Mouse (Mus musculus): ENCODE measurements around the gene Trim28. TPM values are rescaled to one million over a fixed set of nuclear protein-coding genes. Genes with fewer than 3 reads are reported as not detected.
A peak's percentile ranks its signal among the peaks of the same experiment; 100 is the strongest.

The Trim28 gene
- polyA plus RNA-seq, 1 experiment from 2014 or later = 414 TPM

- Histone ChIP-seq H3K4me1 (replicated peaks; ENCODE audit: control insufficient read depth, insufficient read depth, low read length) (peaks cover 14% of the 10 kb centered on the region), H3K27me3 (replicated peaks; ENCODE audit: control insufficient read depth, insufficient read depth, low read length) (no peaks in the 10 kb centered on the region), H3K4me2 (ENCODE audit: low read length) (peak overlapping the region; percentile 86), H3K27ac (ENCODE audit: low read depth) (peak overlapping the region; percentile 85), H3K9me3 (ENCODE audit: control insufficient read depth, low read length) (no peaks in the 10 kb centered on the region), H3K9ac (ENCODE audit: low read length) (peak overlapping the region; percentile 89), H3K36me3 (ENCODE audit: control insufficient read depth, insufficient read depth, low read length) (peaks cover 27% of the 10 kb centered on the region), H3K4me3 (ENCODE audit: low read depth, low read length) (peak overlapping the region; percentile 89)
- peak; percentile 80 for ATAC-seq (replicated peaks; ENCODE audit: low FRiP score, low TSS enrichment, low read depth)
- peak; percentile 81 for DNase-seq (ENCODE audit: low spot score)
- under 1% methylated on average over 25 of the region's 29 CpGs for WGBS
Observed at GRCm38 (mm10) chr7:12966104-12966845, 32.6 kb upstream of the Trim28 start.

DNA sequence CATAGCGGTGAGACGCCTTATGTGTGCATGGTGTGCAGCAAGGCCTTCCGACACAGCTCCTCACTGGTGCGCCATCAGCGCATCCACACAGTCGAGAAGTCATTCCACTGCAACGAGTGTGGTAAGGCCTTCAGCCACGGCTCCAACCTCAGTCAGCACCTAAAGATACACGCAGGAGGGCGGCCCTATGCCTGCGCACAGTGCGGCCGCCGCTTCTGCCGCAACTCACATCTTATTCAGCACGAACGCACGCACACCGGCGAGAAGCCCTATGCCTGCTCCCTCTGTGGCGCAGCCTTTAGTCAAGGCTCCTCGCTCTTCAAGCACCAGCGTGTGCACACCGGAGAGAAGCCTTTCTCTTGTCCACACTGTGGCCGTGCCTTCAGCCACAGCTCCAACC, 28.0 kb upstream of the Trim28 start:
- 95% methylated on average over 25 of the region's 25 CpGs for WGBS
- ATAC-seq (replicated peaks; ENCODE audit: low FRiP score, low TSS enrichment, low read depth) = no peak
- no peak overlapping the region for H3K9ac ChIP-seq (ENCODE audit: low read length)
- H3K4me1 ChIP-seq (replicated peaks; ENCODE audit: control insufficient read depth, insufficient read depth, low read length) = peaks cover 9% of the 10 kb centered on the region
- no peak overlapping the region for H3K4me3 ChIP-seq (ENCODE audit: low read depth, low read length)
- H3K27me3 ChIP-seq (replicated peaks; ENCODE audit: control insufficient read depth, insufficient read depth, low read length) = no peaks in the 10 kb centered on the region
- no peaks in the 10 kb centered on the region for H3K9me3 ChIP-seq (ENCODE audit: control insufficient read depth, low read length)
- DNase-seq (ENCODE audit: low spot score) = no peak
- H3K36me3 ChIP-seq (ENCODE audit: control insufficient read depth, insufficient read depth, low read length) = peaks cover 40% of the 10 kb centered on the region
- H3K27ac ChIP-seq (ENCODE audit: low read depth) = no peak overlapping the region
- no peak overlapping the region for H3K4me2 ChIP-seq (ENCODE audit: low read length)

DNA sequence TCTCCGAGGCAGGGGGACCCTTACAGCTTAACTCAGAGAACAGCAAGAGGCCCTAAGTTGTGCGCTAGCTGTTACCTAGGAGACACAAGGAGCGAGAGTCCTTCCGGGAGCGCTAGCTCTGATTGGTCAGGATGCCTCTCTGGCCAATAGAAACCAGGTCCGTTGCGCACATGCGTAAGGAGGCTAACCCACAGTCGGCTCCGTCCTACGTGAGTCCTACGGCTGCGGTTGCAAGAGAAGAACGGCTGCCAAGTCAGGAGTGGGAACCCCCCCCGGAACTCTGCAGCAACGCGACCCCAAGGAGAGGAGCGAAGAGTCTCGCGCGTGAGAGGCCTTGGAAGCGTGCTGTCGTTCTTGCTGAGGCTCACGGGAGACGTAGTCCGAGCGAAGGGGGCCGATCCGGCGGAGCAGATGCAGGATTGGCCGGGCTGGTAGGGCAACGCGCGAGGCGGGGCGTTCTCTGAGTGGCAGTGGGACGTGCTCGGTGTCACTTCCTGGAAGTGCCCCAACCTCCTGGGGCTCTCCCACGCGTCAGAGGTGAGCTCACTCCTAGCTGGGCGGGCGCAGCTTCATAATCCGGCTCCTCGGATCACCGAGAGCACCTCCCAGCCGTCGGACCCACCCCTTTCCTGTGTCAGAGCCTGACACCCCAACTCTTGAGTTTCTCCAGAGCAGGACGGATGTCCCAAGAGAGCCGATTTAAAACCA, 21.1 kb upstream of the Trim28 start, which contains the start of gene Zfp446:
TSS of gene Zfp446 (plus strand) at position 167 of the 708 bp plus-strand sequence.
- Histone ChIP-seq H3K27ac (ENCODE audit: low read depth) (peak within 1 kb of the TSS; percentile 95), H3K4me2 (ENCODE audit: low read length) (peak within 1 kb of the TSS; percentile 60), H3K9me3 (ENCODE audit: control insufficient read depth, low read length) (no peaks in the 10 kb centered on the region), H3K4me3 (ENCODE audit: low read depth, low read length) (peak within 1 kb of the TSS; percentile 73), H3K27me3 (replicated peaks; ENCODE audit: control insufficient read depth, insufficient read depth, low read length) (no peaks in the 10 kb centered on the region), H3K36me3 (ENCODE audit: control insufficient read depth, insufficient read depth, low read length) (peaks cover 10% of the 10 kb centered on the region), H3K4me1 (replicated peaks; ENCODE audit: control insufficient read depth, insufficient read depth, low read length) (peaks cover 16% of the 10 kb centered on the region; the same call in 1 of the 2 replicates), H3K9ac (ENCODE audit: low read length) (peak within 1 kb of the TSS; percentile 70)
- WGBS = under 1% methylated on average over 49 of the region's 49 CpGs
- ATAC-seq (replicated peaks; ENCODE audit: low FRiP score, low TSS enrichment, low read depth) (peak; percentile 99), DNase-seq (ENCODE audit: low spot score) (peak; percentile 99)

DNA sequence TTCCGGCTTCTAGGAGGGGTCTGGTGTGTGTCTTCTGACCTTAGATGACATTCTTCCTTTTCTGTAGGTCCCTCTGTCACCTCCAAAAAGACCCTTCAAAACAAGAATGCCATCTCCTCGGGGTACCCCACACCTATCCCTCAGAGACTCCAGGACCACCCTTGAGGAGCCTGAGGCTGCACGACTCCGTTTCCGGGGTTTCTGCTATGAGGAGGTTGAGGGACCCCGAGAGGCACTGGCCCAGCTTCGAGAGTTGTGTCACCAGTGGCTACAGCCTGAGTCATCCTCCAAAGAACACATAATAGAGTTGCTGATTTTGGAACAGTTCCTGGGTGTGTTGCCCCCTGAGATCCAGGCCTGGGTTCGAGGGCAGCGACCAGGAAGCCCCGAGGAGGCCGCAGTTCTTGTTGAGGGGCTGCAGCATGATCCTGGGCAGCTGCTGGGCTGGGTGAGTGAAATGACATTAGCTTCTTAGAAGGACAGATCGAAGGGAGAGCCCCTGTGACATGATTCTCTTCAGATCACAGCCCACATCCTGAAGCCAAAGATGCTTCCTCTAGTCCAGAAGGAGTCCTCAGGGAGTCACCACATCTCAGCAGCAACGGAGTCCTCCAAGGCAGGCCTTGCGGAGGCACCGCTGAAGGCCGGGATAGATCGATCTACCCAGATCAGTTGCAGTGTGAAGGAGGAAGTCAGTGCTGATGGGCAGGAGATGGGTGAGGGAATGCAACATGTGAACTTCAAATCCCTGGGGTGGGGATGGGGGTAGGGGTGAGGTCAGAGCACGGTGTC, 19.8 kb upstream of the Trim28 start:
- peak overlapping the region; percentile 70; the same call in 1 of the 2 replicates for H3K9ac ChIP-seq (ENCODE audit: low read length)
- ATAC-seq (replicated peaks; ENCODE audit: low FRiP score, low TSS enrichment, low read depth) = no peak
- DNase-seq (ENCODE audit: low spot score) = no peak
- 78% methylated on average over 18 of the region's 18 CpGs for WGBS
- no peak overlapping the region for H3K4me3 ChIP-seq (ENCODE audit: low read depth, low read length)
- peaks cover 10% of the 10 kb centered on the region for H3K36me3 ChIP-seq (ENCODE audit: control insufficient read depth, insufficient read depth, low read length)
- no peaks in the 10 kb centered on the region for H3K27me3 ChIP-seq (replicated peaks; ENCODE audit: control insufficient read depth, insufficient read depth, low read length)
- no peaks in the 10 kb centered on the region for H3K9me3 ChIP-seq (ENCODE audit: control insufficient read depth, low read length)
- peak overlapping the region; percentile 95; the same call in 1 of the 2 replicates for H3K27ac ChIP-seq (ENCODE audit: low read depth)
- peaks cover 16% of the 10 kb centered on the region; the same call in 1 of the 2 replicates for H3K4me1 ChIP-seq (replicated peaks; ENCODE audit: control insufficient read depth, insufficient read depth, low read length)
- peak overlapping the region; percentile 60 for H3K4me2 ChIP-seq (ENCODE audit: low read length)

DNA sequence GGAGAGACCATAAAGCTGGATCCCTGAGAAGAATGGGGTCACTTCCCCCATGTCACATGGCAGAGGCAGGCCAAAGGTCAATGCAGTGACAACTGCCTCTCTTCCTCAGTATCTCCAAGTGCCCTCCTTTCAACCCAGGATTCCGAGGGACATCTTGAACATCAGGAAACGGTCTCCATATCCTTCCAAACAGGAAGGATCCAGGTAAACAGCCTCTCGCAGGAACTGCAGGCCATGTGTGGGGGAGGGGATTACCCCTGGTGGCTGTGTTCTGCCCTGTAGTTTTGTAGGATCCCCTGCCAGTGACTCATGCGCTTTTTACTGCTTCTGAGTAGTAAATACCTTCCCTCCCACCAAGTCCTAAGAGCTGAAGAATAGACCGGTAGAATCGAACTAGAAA, 19.1 kb upstream of the Trim28 start:
- no peak overlapping the region for H3K4me2 ChIP-seq (ENCODE audit: low read length)
- H3K9ac ChIP-seq (ENCODE audit: low read length) = no peak overlapping the region
- peaks cover 10% of the 10 kb centered on the region for H3K36me3 ChIP-seq (ENCODE audit: control insufficient read depth, insufficient read depth, low read length)
- peaks cover 16% of the 10 kb centered on the region; the same call in 1 of the 2 replicates for H3K4me1 ChIP-seq (replicated peaks; ENCODE audit: control insufficient read depth, insufficient read depth, low read length)
- no peak overlapping the region for H3K27ac ChIP-seq (ENCODE audit: low read depth)
- no peaks in the 10 kb centered on the region for H3K27me3 ChIP-seq (replicated peaks; ENCODE audit: control insufficient read depth, insufficient read depth, low read length)
- ATAC-seq (replicated peaks; ENCODE audit: low FRiP score, low TSS enrichment, low read depth) (no peak), DNase-seq (ENCODE audit: low spot score) (no peak)
- no peak overlapping the region for H3K4me3 ChIP-seq (ENCODE audit: low read depth, low read length)
- WGBS = 37% methylated on average over 6 of the region's 6 CpGs
- no peaks in the 10 kb centered on the region for H3K9me3 ChIP-seq (ENCODE audit: control insufficient read depth, low read length)

GRCm38 (mm10) chr7:12980291-12980690, 18.6 kb upstream of the Trim28 start:
- Histone ChIP-seq H3K9me3 (ENCODE audit: control insufficient read depth, low read length) (no peaks in the 10 kb centered on the region), H3K27ac (ENCODE audit: low read depth) (no peak overlapping the region), H3K4me3 (ENCODE audit: low read depth, low read length) (no peak overlapping the region), H3K4me2 (ENCODE audit: low read length) (no peak overlapping the region), H3K36me3 (ENCODE audit: control insufficient read depth, insufficient read depth, low read length) (peaks cover 10% of the 10 kb centered on the region), H3K9ac (ENCODE audit: low read length) (no peak overlapping the region), H3K27me3 (replicated peaks; ENCODE audit: control insufficient read depth, insufficient read depth, low read length) (no peaks in the 10 kb centered on the region), H3K4me1 (replicated peaks; ENCODE audit: control insufficient read depth, insufficient read depth, low read length) (peaks cover 16% of the 10 kb centered on the region; the same call in 1 of the 2 replicates)
- no peak for DNase-seq (ENCODE audit: low spot score)
- ATAC-seq (replicated peaks; ENCODE audit: low FRiP score, low TSS enrichment, low read depth) = no peak
- 79% methylated on average over 7 of the region's 7 CpGs for WGBS

DNA sequence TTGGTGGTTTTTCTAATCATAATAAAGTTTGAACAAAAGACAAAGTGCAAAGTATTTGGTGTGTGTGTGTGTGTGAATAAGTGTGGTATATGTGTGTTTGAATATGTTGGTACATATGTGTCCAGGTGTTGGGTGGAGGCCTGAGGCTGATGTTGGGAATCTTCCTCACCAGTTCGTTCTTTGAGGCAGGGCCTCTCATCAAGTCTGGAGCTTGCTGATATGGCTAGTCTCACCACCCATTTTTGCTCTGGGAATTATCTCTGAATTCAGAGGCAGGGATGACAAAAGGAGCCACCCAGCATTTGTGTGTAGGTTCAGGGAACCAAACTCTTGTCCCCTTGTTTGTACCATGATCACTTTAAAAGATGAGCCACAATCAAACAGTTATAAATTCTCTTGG, 13.2 kb upstream of the Trim28 start:
- Histone ChIP-seq H3K4me1 (replicated peaks; ENCODE audit: control insufficient read depth, insufficient read depth, low read length) (no peaks in the 10 kb centered on the region), H3K36me3 (ENCODE audit: control insufficient read depth, insufficient read depth, low read length) (peaks cover 10% of the 10 kb centered on the region), H3K27ac (ENCODE audit: low read depth) (no peak overlapping the region), H3K4me3 (ENCODE audit: low read depth, low read length) (no peak overlapping the region), H3K9me3 (ENCODE audit: control insufficient read depth, low read length) (no peaks in the 10 kb centered on the region), H3K4me2 (ENCODE audit: low read length) (no peak overlapping the region), H3K9ac (ENCODE audit: low read length) (no peak overlapping the region), H3K27me3 (replicated peaks; ENCODE audit: control insufficient read depth, insufficient read depth, low read length) (no peaks in the 10 kb centered on the region)
- 82% methylated on average over 1 of the region's 1 CpGs for WGBS
- no peak for ATAC-seq (replicated peaks; ENCODE audit: low FRiP score, low TSS enrichment, low read depth)
- DNase-seq (ENCODE audit: low spot score) = no peak

DNA sequence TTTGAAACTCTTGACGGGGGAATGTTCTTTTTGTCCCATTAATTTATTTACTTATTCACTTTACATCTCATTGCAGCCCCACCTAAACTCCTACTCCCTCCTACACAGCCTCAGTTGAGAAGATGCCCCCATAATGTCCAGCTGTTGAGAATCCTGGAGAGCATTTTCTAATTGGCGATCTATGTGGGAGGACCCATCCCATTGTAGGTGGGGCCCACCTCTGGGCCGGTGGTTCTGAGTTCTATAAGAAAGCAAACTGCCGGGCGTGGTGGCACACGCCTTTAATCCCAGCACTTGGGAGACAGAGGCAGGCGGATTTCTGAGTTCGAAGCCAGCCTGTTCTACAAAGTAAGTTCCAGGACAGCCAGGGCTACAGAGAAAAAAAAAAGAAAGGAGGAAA, 12.0 kb upstream of the Trim28 start:
- no peak for DNase-seq (ENCODE audit: low spot score)
- Histone ChIP-seq H3K9ac (ENCODE audit: low read length) (no peak overlapping the region), H3K27ac (ENCODE audit: low read depth) (no peak overlapping the region), H3K36me3 (ENCODE audit: control insufficient read depth, insufficient read depth, low read length) (peaks cover 7% of the 10 kb centered on the region), H3K4me2 (ENCODE audit: low read length) (no peak overlapping the region), H3K4me3 (ENCODE audit: low read depth, low read length) (no peak overlapping the region), H3K9me3 (ENCODE audit: control insufficient read depth, low read length) (no peaks in the 10 kb centered on the region), H3K4me1 (replicated peaks; ENCODE audit: control insufficient read depth, insufficient read depth, low read length) (no peaks in the 10 kb centered on the region), H3K27me3 (replicated peaks; ENCODE audit: control insufficient read depth, insufficient read depth, low read length) (no peaks in the 10 kb centered on the region)
- ATAC-seq (replicated peaks; ENCODE audit: low FRiP score, low TSS enrichment, low read depth) = no peak
- 85% methylated on average over 8 of the region's 8 CpGs for WGBS

Data from intestine, embryonic 14.5 days (tissue).